Mouse (Mus musculus) hindbrain, embryonic 15.5 days (tissue): Measurements from ENCODE around the gene Proz. TPM values are rescaled to one million over a fixed set of nuclear protein-coding genes. Genes with fewer than 3 reads are reported as not detected.

Experiments used
- ATAC-seq: fragments of 200-750 bp; cut with Nextera tagmentation; 2 replicates; pipeline ENCODE4 v1.8.0; 2017; ENCODE audit warnings: low read depth, moderate number of reproducible peaks, moderate TSS enrichment; ENCODE audit not compliant: low FRiP score
- H3K27ac ChIP-seq: fragments of 300-500 bp; sonication (generic); replicated peaks from 2 replicates; pipeline ENCODE4 v1.5.1; 2015; ENCODE audit warnings: mild to moderate bottlenecking, inconsistent platforms
- H3K27me3 ChIP-seq: fragments of 300-500 bp; sonication (generic); 2 replicates; pipeline ENCODE4 v1.6.1; 2015; ENCODE audit warnings: control low read depth, inconsistent platforms
- H3K36me3 ChIP-seq: fragments of 300-500 bp; sonication (generic); 2 replicates; pipeline ENCODE4 v1.6.1; 2015; ENCODE audit warnings: control low read depth, inconsistent platforms
- H3K4me1 ChIP-seq: fragments of 300-500 bp; sonication (generic); replicated peaks from 2 replicates; pipeline ENCODE4 v1.6.1; 2015; ENCODE audit warnings: control low read depth, inconsistent platforms
- H3K4me2 ChIP-seq: fragments of 300-500 bp; sonication (generic); 2 replicates; pipeline ENCODE4 v1.6.1; 2015; ENCODE audit warnings: moderate library complexity, mild to moderate bottlenecking, inconsistent platforms
- H3K4me3 ChIP-seq: fragments of 300-500 bp; sonication (generic); 2 replicates; pipeline ENCODE4 v1.5.1; 2015; ENCODE audit warnings: mild to moderate bottlenecking, inconsistent platforms
- H3K9ac ChIP-seq: fragments of 300-500 bp; sonication (generic); 2 replicates; pipeline ENCODE4 v1.6.1; 2015; ENCODE audit warnings: inconsistent platforms
- H3K9me3 ChIP-seq: fragments of 300-500 bp; sonication (generic); 2 replicates; pipeline ENCODE4 v1.6.1; 2016; ENCODE audit warnings: control low read depth, inconsistent platforms
- WGBS: fragments of 180-500 bp; shearing (Covaris S2); methylation state at CpG from one replicate; pipeline ENCODE4 v1.1.7; 2015; 5-methylcytosine and 5-hydroxymethylcytosine counted together
- polyA plus RNA-seq: library from polyadenylated mRNA; unstranded; fragments of >200 nt; fragmentation: Nextera tagmentation; extraction: Ambion mirVana; gene quantifications from 2 replicates; pipeline ENCODE4 v1.2.1, GENCODE M21; 2015

Proz gene
- polyA plus RNA-seq, 1 experiment from 2014 or later: 1.1 TPM

DNA sequence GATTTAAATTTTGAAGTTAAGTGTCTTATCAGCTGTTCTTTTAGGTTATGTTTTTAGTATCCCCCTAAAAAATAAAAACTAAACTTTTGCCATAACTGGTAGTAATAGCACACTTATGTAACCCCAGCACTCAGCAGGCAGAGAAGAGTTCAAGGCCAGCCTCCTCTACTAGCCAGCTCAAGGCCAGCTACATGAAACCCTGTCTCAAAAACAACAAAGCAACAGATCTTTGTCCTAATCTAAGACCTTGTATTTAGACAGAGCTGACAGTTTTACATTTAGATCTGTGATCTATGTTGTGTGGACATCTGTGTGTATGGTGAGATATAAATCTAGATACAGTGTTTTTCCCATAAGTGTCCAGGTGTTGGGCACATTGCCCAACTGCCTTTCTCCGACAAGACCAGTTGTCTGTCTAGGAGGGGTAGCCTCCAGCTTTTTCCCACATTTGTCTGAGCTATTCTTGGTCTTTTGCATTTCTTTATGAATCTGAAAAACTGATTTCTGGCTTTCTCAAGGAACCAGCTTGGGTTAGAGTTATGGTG lies 48.8 kb downstream of the Proz start:
- 67% methylated on average over 1 of the region's 1 CpGs for WGBS
- Histone ChIP-seq H3K27ac (no peak overlapping the region), H3K36me3 (no peaks in the 10 kb centered on the region), H3K9ac (no peak overlapping the region), H3K4me3 (no peak overlapping the region), H3K4me1 (peaks cover 27% of the 10 kb centered on the region), H3K4me2 (no peak overlapping the region), H3K9me3 (no peaks in the 10 kb centered on the region), H3K27me3 (no peaks in the 10 kb centered on the region)
- ATAC-seq: no peak

GRCm38 (mm10) chr8:13111917-13112316 lies 51.2 kb downstream of the Proz start:
- no peak for ATAC-seq
- WGBS: 90% methylated on average over 11 of the region's 11 CpGs

GRCm38 (mm10) chr8:13113232-13113631 lies 52.5 kb downstream of the Proz start:
- 95% methylated on average over 4 of the region's 4 CpGs for WGBS
- Histone ChIP-seq H3K9me3 (no peaks in the 10 kb centered on the region), H3K27ac (no peak overlapping the region), H3K36me3 (no peaks in the 10 kb centered on the region), H3K4me3 (no peak overlapping the region), H3K9ac (no peak overlapping the region), H3K4me2 (no peak overlapping the region), H3K4me1 (peaks cover 12% of the 10 kb centered on the region), H3K27me3 (no peaks in the 10 kb centered on the region)
- ATAC-seq: no peak

More at GRCm38 (mm10) chr8:13111917-13112316, 51.2 kb downstream of the Proz start:
- Histone ChIP-seq H3K36me3 (no peaks in the 10 kb centered on the region), H3K27ac (no peak overlapping the region), H3K27me3 (no peaks in the 10 kb centered on the region), H3K4me2 (no peak overlapping the region), H3K4me1 (peaks cover 19% of the 10 kb centered on the region), H3K9me3 (no peaks in the 10 kb centered on the region), H3K4me3 (no peak overlapping the region), H3K9ac (no peak overlapping the region)

GRCm38 (mm10) chr8:13117096-13117495 lies 56.4 kb downstream of the Proz start:
- Histone ChIP-seq H3K27me3 (no peaks in the 10 kb centered on the region), H3K9me3 (no peaks in the 10 kb centered on the region), H3K36me3 (peaks cover 15% of the 10 kb centered on the region; the same call in 1 of the 2 replicates), H3K27ac (no peak overlapping the region), H3K9ac (no peak overlapping the region), H3K4me1 (no peaks in the 10 kb centered on the region), H3K4me2 (no peak overlapping the region), H3K4me3 (no peak overlapping the region)
- 96% methylated on average over 2 of the region's 2 CpGs for WGBS
- no peak for ATAC-seq

- no peak overlapping the region for H3K9ac ChIP-seq
- ATAC-seq: no peak
- 81% methylated on average over 3 of the region's 3 CpGs for WGBS
- no peak overlapping the region for H3K4me2 ChIP-seq
- H3K27me3 ChIP-seq: no peaks in the 10 kb centered on the region
- no peak overlapping the region for H3K4me3 ChIP-seq
- H3K4me1 ChIP-seq: no peaks in the 10 kb centered on the region
- H3K9me3 ChIP-seq: no peaks in the 10 kb centered on the region
- H3K36me3 ChIP-seq: peaks cover 18% of the 10 kb centered on the region
- H3K27ac ChIP-seq: no peak overlapping the region
These were observed 57.8 kb downstream of the Proz start for GRCm38 (mm10) chr8:13118516-13118915.

GRCm38 (mm10) chr8:13120882-13121665 lies 60.4 kb downstream of the Proz start:
- ATAC-seq: no peak
- 84% methylated on average over 7 of the region's 7 CpGs for WGBS
- no peaks in the 10 kb centered on the region for H3K27me3 ChIP-seq
- H3K9me3 ChIP-seq: no peaks in the 10 kb centered on the region
- no peak overlapping the region for H3K9ac ChIP-seq
- H3K4me1 ChIP-seq: no peaks in the 10 kb centered on the region
- H3K4me3 ChIP-seq: no peak overlapping the region
- no peak overlapping the region for H3K4me2 ChIP-seq
- H3K27ac ChIP-seq: no peak overlapping the region
- peaks cover 38% of the 10 kb centered on the region for H3K36me3 ChIP-seq

GRCm38 (mm10) chr8:13122887-13123421 lies 62.2 kb downstream of the Proz start:
- peaks cover 56% of the 10 kb centered on the region for H3K36me3 ChIP-seq
- 97% methylated on average over 7 of the region's 7 CpGs for WGBS
- no peak for ATAC-seq

DNA sequence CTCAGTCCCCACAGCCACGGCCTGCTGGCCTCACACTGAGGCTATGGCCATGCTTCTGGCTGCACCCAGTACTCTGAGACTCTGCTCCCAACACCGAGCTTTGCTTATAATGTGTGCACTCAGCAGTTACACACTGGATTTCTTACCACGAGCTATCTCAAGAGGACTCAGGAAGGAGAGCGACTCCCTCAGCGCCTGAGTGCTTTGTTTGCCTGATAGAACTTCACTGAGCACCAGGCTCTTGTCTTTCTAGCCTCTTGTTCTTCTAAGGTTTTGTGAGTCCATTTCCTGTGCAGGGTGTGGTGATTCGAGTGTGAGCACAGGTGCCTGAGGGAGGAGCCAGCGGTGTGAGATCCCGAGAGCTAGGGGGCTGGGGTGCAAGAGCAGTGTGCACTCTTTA lies 64.2 kb downstream of the Proz start:
- no peak for ATAC-seq
- no peak overlapping the region for H3K9ac ChIP-seq
- H3K4me3 ChIP-seq: no peak overlapping the region
- H3K4me1 ChIP-seq: no peaks in the 10 kb centered on the region
- H3K36me3 ChIP-seq: peaks cover 65% of the 10 kb centered on the region
- 97% methylated on average over 8 of the region's 8 CpGs for WGBS
- H3K4me2 ChIP-seq: no peak overlapping the region
- no peaks in the 10 kb centered on the region for H3K9me3 ChIP-seq
- no peaks in the 10 kb centered on the region for H3K27me3 ChIP-seq
- no peak overlapping the region for H3K27ac ChIP-seq

More at GRCm38 (mm10) chr8:13122887-13123421, 62.2 kb downstream of the Proz start:
- H3K9me3 ChIP-seq: no peaks in the 10 kb centered on the region
- no peak overlapping the region for H3K27ac ChIP-seq
- no peaks in the 10 kb centered on the region for H3K27me3 ChIP-seq
- no peaks in the 10 kb centered on the region for H3K4me1 ChIP-seq
- H3K9ac ChIP-seq: no peak overlapping the region
- no peak overlapping the region for H3K4me3 ChIP-seq
- no peak overlapping the region for H3K4me2 ChIP-seq

Other genes starting within 250 kb of the Proz start
- 146 and 155 TPM in 2 replicates for gene Mcf2l, start 187.1 kb upstream of the Proz start, polyA plus RNA-seq
- gene F7, start 34.9 kb upstream of the Proz start, polyA plus RNA-seq: 0.10 TPM in 1 of 2 replicates, not detected in the other
- gene F10, start 23.6 kb upstream of the Proz start, polyA plus RNA-seq: 0.17 and 0.31 TPM in 2 replicates
- 40.4 TPM in 2 replicates for gene Pcid2, start 44.5 kb downstream of the Proz start, polyA plus RNA-seq
- gene Cul4a, start 44.7 kb downstream of the Proz start, polyA plus RNA-seq: 68.2 and 69.8 TPM in 2 replicates
- 297 and 317 TPM in 2 replicates for gene Lamp1, start 98.2 kb downstream of the Proz start, polyA plus RNA-seq
- gene Grtp1, start 139.7 kb downstream of the Proz start, polyA plus RNA-seq: 11.9 and 13.9 TPM in 2 replicates
- gene Adprhl1, start 193.2 kb downstream of the Proz start, polyA plus RNA-seq: 0.14 and 0.17 TPM in 2 replicates
- gene Dcun1d2, start 227.2 kb downstream of the Proz start, polyA plus RNA-seq: 32.5 and 33.4 TPM in 2 replicates
- gene Tmco3, start 227.3 kb downstream of the Proz start, polyA plus RNA-seq: 55.4 and 57.1 TPM in 2 replicates